Mouse (Mus musculus) midbrain, embryonic 15.5 days (tissue): Measurements from ENCODE around the gene Tmem51. TPM values are rescaled to one million over a fixed set of nuclear protein-coding genes. Genes with fewer than 3 reads are reported as not detected.

Source experiments
- ATAC-seq: fragments of 200-750 bp; cut with Nextera tagmentation; replicated peaks from 2 replicates; pipeline ENCODE4 v1.8.0; 2017; ENCODE audit warnings: moderate TSS enrichment
- H3K27ac ChIP-seq: fragments of 300-500 bp; sonication (generic); 2 replicates; pipeline ENCODE4 v1.5.1; 2015; ENCODE audit warnings: mild to moderate bottlenecking, inconsistent platforms
- H3K27me3 ChIP-seq: fragments of 300-500 bp; sonication (generic); replicated peaks from 2 replicates; pipeline ENCODE4 v1.6.1; 2015; ENCODE audit warnings: inconsistent platforms
- H3K36me3 ChIP-seq: fragments of 300-500 bp; sonication (generic); replicated peaks from 2 replicates; pipeline ENCODE4 v1.6.1; 2015; ENCODE audit warnings: inconsistent platforms
- H3K4me1 ChIP-seq: fragments of 300-500 bp; sonication (generic); 2 replicates; pipeline ENCODE4 v1.6.1; 2015; ENCODE audit warnings: inconsistent platforms
- H3K4me2 ChIP-seq: fragments of 300-500 bp; sonication (generic); 2 replicates; pipeline ENCODE4 v1.6.1; 2015; ENCODE audit warnings: inconsistent platforms, mild to moderate bottlenecking, moderate library complexity
- H3K4me3 ChIP-seq: fragments of 300-500 bp; sonication (generic); 2 replicates; pipeline ENCODE4 v1.5.1; 2015; ENCODE audit warnings: mild to moderate bottlenecking, inconsistent platforms
- H3K9ac ChIP-seq: fragments of 300-500 bp; sonication (generic); 2 replicates; pipeline ENCODE4 v1.6.1; 2015; ENCODE audit warnings: mild to moderate bottlenecking, inconsistent platforms
- H3K9me3 ChIP-seq: fragments of 300-500 bp; sonication (generic); 2 replicates; pipeline ENCODE4 v1.6.1; 2016; ENCODE audit warnings: inconsistent platforms
- WGBS: fragments of 180-500 bp; shearing (Covaris S2); methylation state at CpG from one replicate; pipeline ENCODE4 v1.1.7; 2015; ENCODE audit warnings: mixed read lengths; 5-methylcytosine and 5-hydroxymethylcytosine counted together
- polyA plus RNA-seq: library from polyadenylated mRNA; unstranded; fragments of >200 nt; fragmentation: Nextera tagmentation; extraction: Ambion mirVana; gene quantifications from 2 replicates; pipeline ENCODE4 v1.2.1, GENCODE M21; 2015

The Tmem51 gene
- polyA plus RNA-seq, 1 experiment from 2014 or later: 8.1 TPM

DNA sequence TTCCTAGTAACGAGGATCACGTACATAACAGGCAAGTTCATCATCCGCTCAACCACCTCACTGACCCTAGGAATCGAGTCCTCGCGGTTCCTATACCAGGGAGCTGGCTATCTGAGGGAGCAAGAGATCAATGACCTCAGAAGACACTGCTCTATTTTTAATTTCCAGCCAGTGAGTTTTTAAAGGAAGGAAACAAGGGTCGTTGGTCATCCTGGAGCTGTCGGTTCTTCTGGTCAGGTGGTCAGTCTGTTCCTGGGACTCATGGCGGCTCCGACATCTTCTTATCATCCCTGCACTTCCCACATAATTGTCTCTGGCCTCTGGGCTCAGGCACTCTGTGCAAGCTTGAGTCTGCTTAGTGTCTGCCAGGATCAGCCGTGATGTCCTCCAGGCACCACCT is 10.3 kb upstream of the Tmem51 start:
- H3K4me2 ChIP-seq: no peak overlapping the region

DNA sequence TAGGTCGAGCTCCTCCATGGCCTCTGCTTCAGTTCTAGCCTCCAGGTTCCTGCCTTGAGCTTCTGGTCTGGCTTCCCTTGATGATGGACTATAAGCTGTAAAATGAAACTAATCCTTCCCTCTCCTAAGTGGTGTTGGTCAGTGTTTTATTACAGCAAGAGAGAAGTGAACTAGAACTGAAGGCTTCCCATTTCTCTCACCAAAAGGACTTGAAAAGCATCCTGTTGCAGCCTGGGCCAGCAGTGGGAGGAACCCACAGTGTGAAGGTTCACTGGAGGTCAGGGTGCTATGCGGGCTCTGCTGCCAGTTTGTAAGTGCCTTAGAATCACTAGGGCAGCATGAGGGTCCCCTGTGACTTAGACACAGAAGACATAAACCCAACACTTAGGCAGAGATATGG is 7.0 kb upstream of the Tmem51 start:
- H3K27me3 ChIP-seq: no peaks in the 10 kb centered on the region
- H3K4me3 ChIP-seq: no peak overlapping the region
- no peak overlapping the region for H3K27ac ChIP-seq
- no peaks in the 10 kb centered on the region for H3K9me3 ChIP-seq
- ATAC-seq: no peak
- H3K36me3 ChIP-seq: no peaks in the 10 kb centered on the region
- WGBS: 81% methylated on average over 2 of the region's 2 CpGs
- no peak overlapping the region for H3K9ac ChIP-seq
- H3K4me2 ChIP-seq: no peak overlapping the region
- H3K4me1 ChIP-seq: no peaks in the 10 kb centered on the region

More for the DNA sequence above, 10.3 kb upstream of the Tmem51 start:
- Histone ChIP-seq H3K9me3 (no peaks in the 10 kb centered on the region), H3K27me3 (no peaks in the 10 kb centered on the region), H3K9ac (no peak overlapping the region), H3K4me1 (no peaks in the 10 kb centered on the region), H3K4me3 (no peak overlapping the region), H3K27ac (no peak overlapping the region), H3K36me3 (no peaks in the 10 kb centered on the region)
- no peak for ATAC-seq
- WGBS: 91% methylated on average over 11 of the region's 11 CpGs

DNA sequence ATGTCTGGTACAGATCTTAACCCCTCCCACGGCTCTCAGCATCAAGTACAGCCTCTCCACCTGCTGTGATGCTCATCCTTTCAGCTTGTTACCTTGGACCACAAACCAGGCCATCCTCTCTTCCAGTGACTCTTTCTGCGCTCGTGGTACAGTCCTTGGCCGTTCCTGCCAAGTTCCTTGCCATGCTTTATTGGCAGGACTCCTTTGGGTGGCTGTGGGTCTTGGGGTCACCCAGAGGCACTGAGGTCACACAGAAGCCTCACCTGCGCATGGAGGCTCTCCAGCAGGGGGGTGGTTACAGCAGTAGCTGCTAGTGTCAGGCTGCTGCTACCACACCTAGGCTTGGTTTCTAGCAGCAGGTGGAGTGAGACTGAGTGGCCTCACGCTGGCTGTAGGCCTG is 5.9 kb upstream of the Tmem51 start:
- H3K4me3 ChIP-seq: no peak overlapping the region
- 76% methylated on average over 6 of the region's 6 CpGs for WGBS

DNA sequence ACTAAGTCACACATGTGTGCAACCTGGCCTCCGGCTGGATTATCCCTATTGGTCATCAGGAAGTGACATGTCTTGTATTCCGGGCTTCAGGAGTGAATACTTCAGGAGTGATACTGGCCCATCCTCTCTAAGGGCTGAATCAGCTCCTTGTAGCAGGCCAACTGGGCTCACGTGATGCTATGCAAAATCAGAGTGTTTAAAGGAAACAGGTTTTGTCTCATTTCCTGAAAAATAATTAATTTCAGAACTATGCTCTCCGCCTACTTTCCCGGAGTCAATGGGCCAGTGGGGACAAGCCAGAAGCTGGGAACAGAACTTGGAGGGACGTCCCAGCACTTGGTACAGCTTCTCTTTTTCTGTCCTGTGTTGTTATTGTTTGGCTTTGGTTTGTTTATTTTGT is 4.7 kb upstream of the Tmem51 start:
- Histone ChIP-seq H3K4me3 (no peak overlapping the region), H3K27me3 (peaks cover 18% of the 10 kb centered on the region), H3K4me1 (peaks cover 14% of the 10 kb centered on the region), H3K27ac (0 out of 2 replicates have a peak overlapping the region, but pooled peaks have one; percentile 15), H3K9me3 (no peaks in the 10 kb centered on the region), H3K4me2 (no peak overlapping the region), H3K9ac (no peak overlapping the region), H3K36me3 (no peaks in the 10 kb centered on the region)
- no peak for ATAC-seq
- 65% methylated on average over 6 of the region's 6 CpGs for WGBS

More for the DNA sequence above, 5.9 kb upstream of the Tmem51 start:
- Histone ChIP-seq H3K27ac (no peak overlapping the region), H3K9me3 (no peaks in the 10 kb centered on the region), H3K9ac (no peak overlapping the region), H3K4me1 (0 out of 2 replicates have a peak, but pooled peaks cover 4% of the 10 kb centered on the region), H3K36me3 (no peaks in the 10 kb centered on the region), H3K27me3 (peaks cover 8% of the 10 kb centered on the region), H3K4me2 (no peak overlapping the region)
- ATAC-seq: no peak

DNA sequence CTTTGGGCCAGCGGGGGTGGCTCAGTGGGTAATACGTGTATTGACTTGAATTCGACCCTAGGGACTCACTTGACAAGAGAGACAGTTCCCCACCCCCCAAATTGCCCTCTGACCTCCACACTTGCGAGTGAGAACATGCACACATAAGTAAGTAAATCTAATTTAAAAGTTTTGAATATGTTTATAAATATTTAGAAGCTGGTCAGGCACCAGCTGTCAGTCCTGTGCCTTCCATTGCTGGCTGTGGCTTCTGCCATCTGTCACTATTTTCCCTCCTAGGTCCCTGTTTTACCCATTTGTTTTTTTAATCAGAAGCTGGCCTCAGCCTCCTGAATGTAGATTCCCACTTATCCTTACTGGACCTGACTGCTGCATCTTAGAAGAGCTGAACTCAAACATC is 4.3 kb upstream of the Tmem51 start:
- Histone ChIP-seq H3K9ac (no peak overlapping the region), H3K27me3 (peaks cover 21% of the 10 kb centered on the region), H3K4me1 (peaks cover 18% of the 10 kb centered on the region), H3K36me3 (no peaks in the 10 kb centered on the region), H3K4me2 (no peak overlapping the region), H3K9me3 (no peaks in the 10 kb centered on the region), H3K27ac (0 out of 2 replicates have a peak overlapping the region, but pooled peaks have one; percentile 15), H3K4me3 (no peak overlapping the region)
- WGBS: 20% methylated on average over 4 of the region's 4 CpGs
- no peak for ATAC-seq

DNA sequence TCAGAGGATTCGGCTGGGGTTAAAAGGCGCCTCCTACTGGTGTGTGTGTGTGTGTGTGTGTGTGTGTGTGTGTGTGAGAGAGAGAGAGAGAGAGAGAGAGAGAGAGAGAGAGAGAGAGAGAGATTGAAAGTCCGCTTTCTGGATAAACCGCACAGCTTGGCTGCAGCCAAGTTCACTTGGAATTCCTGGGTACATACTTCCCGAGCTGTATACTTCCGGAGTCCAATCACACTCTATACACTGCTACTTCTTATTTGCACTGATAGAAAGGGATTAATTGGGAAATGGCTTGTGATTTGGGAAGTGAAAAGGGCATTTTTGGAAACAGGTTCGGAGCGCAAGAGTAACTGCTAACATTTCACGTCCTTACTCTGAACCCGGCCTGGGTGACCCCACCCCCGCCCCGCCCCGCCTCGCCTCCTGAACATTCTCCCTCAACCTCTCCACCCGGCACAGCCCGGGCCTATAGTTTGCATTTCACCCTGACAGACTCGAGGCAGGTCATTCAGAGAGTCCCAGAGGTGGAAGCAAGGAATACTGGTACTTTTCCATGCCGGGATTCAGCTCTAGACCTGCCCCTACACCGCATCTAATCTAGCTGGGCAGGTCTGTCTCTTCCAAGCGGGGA is 946 bp upstream of the Tmem51 start:
- ATAC-seq: no peak
- Histone ChIP-seq H3K27me3 (peaks cover 31% of the 10 kb centered on the region), H3K4me1 (peaks cover 26% of the 10 kb centered on the region), H3K4me3 (peak overlapping the region; percentile 53; the same call in 1 of the 2 replicates), H3K4me2 (peak overlapping the region; percentile 98), H3K9ac (no peak overlapping the region), H3K27ac (no peak overlapping the region), H3K36me3 (no peaks in the 10 kb centered on the region), H3K9me3 (no peaks in the 10 kb centered on the region)
- 4% methylated on average over 20 of the region's 20 CpGs for WGBS

DNA sequence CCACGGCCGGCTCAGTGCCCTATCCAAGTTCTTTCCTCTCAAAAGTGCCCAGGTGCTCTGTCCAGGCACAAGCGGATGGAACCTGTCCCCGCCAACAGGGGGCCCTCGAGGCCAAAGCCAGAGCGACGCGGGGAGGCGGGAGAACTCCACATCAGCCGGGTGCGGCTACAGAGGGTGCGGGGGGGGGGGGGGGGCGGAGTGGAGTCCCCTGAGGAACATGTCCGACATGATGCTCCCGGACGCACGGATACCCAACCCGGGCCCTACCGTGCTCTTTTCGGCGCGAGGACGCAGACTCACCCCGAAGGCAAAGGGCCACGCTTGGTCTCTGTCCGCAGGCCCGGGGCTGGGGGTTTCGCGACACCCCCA is 358 bp downstream of the Tmem51 start:
- Histone ChIP-seq H3K9ac (peak overlapping the region; percentile 65), H3K4me3 (peak overlapping the region; percentile 53), H3K27me3 (peaks cover 31% of the 10 kb centered on the region), H3K4me2 (peak overlapping the region; percentile 98), H3K4me1 (peaks cover 26% of the 10 kb centered on the region), H3K27ac (no peak overlapping the region), H3K36me3 (no peaks in the 10 kb centered on the region), H3K9me3 (no peaks in the 10 kb centered on the region)
- 0% methylated on average over 28 of the region's 29 CpGs for WGBS
- ATAC-seq: peak; percentile 50

DNA sequence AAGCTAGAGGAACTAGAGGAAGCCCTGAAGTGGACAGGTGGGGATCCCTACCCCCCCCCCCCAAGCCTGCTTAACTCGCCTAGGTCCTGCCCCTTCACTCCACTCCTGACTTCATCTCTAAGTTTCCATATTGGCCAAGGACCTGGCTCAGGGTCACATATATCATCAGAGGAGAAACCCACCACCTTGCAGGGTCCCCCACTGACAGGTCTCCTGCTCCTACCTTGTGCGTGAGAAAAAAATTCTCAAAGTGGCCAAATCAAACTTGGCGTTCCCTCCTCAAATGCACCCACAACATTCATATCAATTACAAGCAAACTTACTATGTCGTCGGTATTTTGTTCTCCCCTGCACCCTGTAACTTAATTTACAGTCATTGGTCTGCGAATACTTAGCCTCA is 911 bp downstream of the Tmem51 start:
- Histone ChIP-seq H3K9ac (no peak overlapping the region), H3K4me2 (peak overlapping the region; percentile 98), H3K9me3 (no peaks in the 10 kb centered on the region), H3K4me1 (peaks cover 26% of the 10 kb centered on the region), H3K4me3 (peak overlapping the region; percentile 53), H3K27ac (no peak overlapping the region), H3K27me3 (peaks cover 31% of the 10 kb centered on the region), H3K36me3 (no peaks in the 10 kb centered on the region)
- 52% methylated on average over 6 of the region's 6 CpGs for whole genome bisulfite sequencing
- no peak for ATAC-seq

DNA sequence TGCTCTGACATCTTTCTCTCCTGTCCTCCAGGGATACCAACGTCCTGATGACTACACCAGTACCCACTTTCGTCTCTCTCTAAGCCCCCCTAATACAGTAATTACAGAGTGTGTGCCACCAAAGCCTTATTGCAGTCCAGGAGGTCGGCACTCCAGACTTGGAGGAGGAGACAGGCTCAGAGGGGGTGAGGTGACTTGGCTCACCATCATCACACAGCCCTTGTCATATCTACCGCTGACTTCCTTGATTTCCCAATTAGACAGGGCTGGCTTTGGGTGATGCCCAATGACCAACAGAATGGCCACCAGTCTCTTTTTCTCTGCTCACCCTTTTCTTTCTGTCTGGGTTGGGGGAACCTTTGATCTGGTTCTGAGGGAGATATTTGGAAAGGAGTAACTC is 1.4 kb downstream of the Tmem51 start:
- peaks cover 26% of the 10 kb centered on the region for H3K4me1 ChIP-seq
- H3K9ac ChIP-seq: no peak overlapping the region
- no peak overlapping the region; the same call in 1 of the 2 replicates for H3K4me2 ChIP-seq
- peaks cover 31% of the 10 kb centered on the region for H3K27me3 ChIP-seq
- H3K9me3 ChIP-seq: no peaks in the 10 kb centered on the region
- H3K36me3 ChIP-seq: no peaks in the 10 kb centered on the region
- ATAC-seq: no peak
- no peak overlapping the region for H3K4me3 ChIP-seq
- 76% methylated on average over 4 of the region's 4 CpGs for WGBS
- no peak overlapping the region for H3K27ac ChIP-seq

DNA sequence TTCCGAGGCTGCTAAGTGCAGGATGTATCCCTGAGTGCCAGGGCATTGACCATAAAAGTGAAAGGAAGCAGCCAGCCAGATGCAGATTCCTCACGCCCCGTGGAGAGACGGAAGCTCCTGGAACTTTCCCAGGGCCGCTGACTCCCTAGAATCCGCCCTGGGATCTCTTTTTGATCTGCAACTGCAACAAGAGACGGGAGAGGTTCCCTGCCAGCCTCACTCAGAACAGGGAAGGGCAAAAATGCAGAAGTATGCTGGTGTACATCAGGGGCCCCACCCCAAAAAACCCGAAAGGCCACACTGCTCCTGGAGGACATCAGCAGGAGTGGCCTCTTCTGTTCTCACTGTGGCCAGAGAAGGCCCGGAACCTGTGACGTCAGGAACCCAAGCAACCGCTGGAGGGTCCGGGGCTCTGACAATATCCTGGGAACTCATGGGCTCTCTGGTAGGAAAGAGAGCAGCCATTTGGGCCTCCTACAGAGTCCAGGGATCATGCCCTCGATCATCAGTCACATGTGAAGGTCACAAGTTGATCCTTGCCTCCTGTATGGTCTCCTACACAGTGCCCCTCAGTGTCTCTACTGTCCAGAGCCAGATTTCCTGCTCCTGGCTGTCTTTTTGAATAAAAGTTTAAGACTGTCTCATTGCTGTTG is 2.3 kb downstream of the Tmem51 start:
- H3K9me3 ChIP-seq: no peaks in the 10 kb centered on the region
- 64% methylated on average over 13 of the region's 13 CpGs for WGBS
- no peak overlapping the region for H3K4me2 ChIP-seq
- no peak overlapping the region for H3K9ac ChIP-seq
- H3K27me3 ChIP-seq: peaks cover 31% of the 10 kb centered on the region
- H3K27ac ChIP-seq: no peak overlapping the region
- peaks cover 26% of the 10 kb centered on the region for H3K4me1 ChIP-seq
- ATAC-seq: no peak
- no peaks in the 10 kb centered on the region for H3K36me3 ChIP-seq
- no peak overlapping the region for H3K4me3 ChIP-seq

DNA sequence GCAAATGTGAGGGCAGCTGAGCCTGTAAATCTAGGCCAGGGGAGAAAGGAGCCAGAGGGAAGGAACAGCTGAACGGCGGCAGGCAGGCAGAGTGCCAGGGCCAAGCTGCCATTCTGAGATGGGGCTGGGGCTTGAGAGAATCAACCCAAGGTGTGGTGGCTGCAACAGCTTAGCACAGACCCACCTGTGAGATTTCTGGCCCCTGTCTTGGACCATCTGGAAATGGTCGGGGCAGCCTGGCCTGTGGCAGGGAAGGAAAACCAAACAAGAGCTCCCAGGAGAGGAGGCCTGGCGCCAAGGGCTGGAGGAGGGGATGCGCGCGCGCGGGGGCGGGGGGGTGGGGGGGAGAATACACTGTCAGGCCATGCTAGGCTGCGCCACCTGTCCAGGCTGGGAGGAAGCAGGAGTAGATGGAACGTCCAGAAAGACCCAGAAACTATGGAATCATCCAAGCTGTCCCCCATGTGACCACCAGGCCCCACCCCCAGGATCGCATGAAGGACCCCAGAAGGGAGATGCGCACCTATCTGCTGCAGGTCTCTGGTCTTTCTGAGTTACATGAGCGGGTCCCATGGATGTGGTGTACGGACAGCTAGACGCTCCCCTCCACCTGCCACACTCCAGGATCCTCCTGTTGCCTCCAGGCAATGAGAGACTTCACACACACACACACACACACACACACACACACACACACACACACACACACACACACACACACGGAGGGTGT is 3.0 kb downstream of the Tmem51 start:
- no peak overlapping the region for H3K27ac ChIP-seq
- no peaks in the 10 kb centered on the region for H3K36me3 ChIP-seq
- H3K4me3 ChIP-seq: no peak overlapping the region
- peaks cover 26% of the 10 kb centered on the region for H3K4me1 ChIP-seq
- no peak overlapping the region for H3K9ac ChIP-seq
- no peaks in the 10 kb centered on the region for H3K9me3 ChIP-seq
- H3K27me3 ChIP-seq: peaks cover 31% of the 10 kb centered on the region
- ATAC-seq: no peak
- H3K4me2 ChIP-seq: no peak overlapping the region
- 63% methylated on average over 17 of the region's 18 CpGs for WGBS

DNA sequence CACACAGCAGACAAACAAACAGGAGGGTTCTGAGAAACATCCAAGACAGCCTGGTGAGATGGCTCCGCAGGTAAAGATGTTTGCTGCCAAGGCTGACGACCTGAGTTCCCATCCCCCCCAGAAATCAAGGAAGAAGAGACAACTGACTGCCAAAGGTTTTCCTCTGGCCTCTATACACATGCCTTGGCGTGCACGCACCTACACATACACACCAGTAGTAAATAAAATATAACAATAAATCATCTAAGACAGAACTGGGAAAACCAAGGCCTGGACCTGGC is 3.7 kb downstream of the Tmem51 start:
- Histone ChIP-seq H3K27me3 (peaks cover 28% of the 10 kb centered on the region), H3K4me3 (no peak overlapping the region), H3K4me2 (no peak overlapping the region), H3K9ac (no peak overlapping the region), H3K27ac (no peak overlapping the region), H3K9me3 (no peaks in the 10 kb centered on the region), H3K36me3 (no peaks in the 10 kb centered on the region), H3K4me1 (peaks cover 26% of the 10 kb centered on the region)
- WGBS: 79% methylated on average over 4 of the region's 4 CpGs
- ATAC-seq: no peak
